Mouse (Mus musculus) NIH3T3 (cell line): ENCODE results near the gene Pacs2.

Experiments used
- DNase-seq: peaks from one replicate; pipeline ENCODE4 v3.0.0-alpha.2; 2012; ENCODE audit warnings: low read depth

Gene Pacs2

DNA sequence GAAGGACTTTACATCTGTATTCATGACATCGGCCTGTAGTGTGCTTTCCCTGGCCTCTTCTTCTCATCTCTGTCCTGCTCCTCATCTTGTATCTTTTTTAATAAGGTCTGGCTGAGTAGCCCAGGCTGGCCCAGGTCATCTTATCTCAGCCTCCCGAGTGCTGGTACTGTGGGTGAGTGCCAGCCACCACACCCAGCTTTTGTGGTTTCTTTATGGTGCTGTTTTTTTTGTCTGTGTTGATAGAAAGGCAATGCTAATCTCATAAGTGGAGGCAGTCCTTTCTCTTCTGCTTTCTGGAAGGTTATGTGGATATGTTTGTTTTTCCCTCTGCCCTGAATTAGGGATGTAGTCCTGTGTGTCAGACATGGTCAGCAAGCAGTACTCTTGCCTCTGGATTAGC, 28.2 kb downstream of the Pacs2 start:
- no peak for DNase-seq

- peak; percentile 73 for DNase-seq
Observed at GRCm38 (mm10) chr12:113044916-113045677, 30.8 kb downstream of the Pacs2 start.

DNA sequence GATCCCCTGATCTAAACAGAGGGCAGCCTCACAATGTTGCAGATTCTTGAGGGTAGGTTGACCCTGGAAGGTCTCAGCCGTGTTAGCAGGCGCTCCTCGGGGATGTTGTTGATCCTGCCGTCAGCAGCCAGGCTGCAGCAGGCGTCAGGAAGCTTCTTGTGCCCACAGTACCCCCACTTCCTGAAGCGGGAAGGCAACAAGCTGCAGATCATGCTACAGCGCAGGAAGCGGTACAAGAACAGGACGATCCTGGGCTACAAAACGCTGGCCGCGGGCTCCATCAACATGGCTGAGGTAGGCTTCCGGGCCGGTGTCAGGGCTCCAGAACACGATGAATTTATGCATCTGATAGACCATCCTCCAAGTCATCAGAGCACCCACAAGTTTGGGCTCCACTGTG, 32.6 kb downstream of the Pacs2 start:
- DNase-seq = no peak

GRCm38 (mm10) chr12:113048103-113048502, 33.8 kb downstream of the Pacs2 start:
- DNase-seq = no peak

DNA sequence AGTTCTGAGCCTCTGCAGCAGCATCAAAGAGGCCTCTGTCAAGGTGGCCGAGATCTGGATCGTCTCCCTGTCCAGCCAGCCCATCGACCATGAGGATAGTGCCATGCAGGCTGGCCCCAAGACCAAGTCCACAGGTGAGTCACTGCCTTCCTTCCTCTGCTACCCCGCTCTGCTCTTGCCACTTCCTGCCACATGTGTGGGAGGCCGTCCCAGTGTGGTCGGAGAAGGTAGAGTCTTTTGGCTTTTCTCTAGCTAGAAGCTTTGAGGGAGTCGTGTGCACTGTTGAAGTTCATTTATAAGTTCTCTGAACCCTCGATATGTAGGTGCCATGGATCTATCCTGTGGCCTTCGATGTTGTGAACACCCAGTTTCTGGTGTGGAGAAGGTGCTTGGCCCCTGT, 35.5 kb downstream of the Pacs2 start:
- no peak for DNase-seq

DNA sequence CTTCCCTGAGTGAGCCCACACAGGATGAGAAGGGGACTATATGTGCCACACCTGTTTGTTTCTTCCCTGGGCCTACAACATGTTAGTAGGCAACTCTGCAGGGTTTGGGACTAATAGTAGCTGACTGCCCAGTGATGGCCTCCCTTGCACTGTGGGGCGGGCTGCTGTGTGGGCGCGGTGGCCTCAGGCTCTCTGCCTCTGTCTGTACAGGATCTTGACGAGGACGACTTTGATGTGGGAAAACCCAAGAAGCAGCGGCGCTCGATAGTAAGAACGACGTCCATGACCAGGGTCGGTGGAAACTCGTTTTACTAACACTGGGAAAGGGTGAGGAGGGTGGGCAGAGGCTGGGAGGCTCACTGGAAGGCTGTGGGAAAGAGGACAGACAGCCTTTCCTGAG, 36.4 kb downstream of the Pacs2 start:
- no peak for DNase-seq

GRCm38 (mm10) chr12:113051628-113052403, 37.5 kb downstream of the Pacs2 start:
- no peak for DNase-seq

DNA sequence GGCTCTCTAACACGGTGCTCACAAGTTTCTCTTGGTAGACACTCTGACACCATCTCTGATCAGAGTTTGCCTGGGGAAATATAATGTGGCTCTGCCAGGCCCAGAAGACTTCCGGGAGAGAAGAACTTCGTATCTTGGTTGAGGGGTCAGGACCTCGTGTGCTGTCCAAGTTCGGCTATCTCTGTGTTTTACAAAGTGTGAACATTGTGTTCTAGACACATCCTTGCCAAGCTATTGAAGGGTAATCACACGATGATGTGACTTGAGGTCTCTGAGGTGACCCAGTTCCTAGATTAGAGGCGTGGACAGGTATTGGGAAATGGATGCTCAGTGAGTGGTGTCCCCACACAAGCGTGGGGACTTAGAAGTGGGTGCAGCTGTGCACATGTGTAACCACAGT, 41.8 kb downstream of the Pacs2 start:
- no peak for DNase-seq

DNA sequence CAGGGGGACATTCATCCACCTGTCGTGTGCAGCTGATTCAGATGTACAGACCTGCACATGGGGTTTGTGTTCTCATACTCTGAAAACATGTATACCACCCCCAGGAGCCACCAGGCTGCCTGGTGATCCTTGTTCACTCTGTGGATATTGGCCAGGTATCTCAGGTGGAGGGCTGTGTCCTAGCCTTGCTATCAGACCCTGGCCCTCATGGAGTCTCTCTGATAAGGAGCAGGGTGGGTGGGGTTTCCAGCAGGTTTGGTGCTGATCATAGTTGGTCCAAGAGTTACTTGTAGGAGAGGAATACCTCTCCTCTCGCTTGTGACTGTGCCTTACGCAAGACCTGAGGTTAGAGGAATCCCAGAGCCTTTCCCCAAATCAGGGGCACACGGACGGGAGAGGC, 45.9 kb downstream of the Pacs2 start:
- no peak for DNase-seq

GRCm38 (mm10) chr12:113061606-113062005, 47.3 kb downstream of the Pacs2 start:
- DNase-seq = no peak

GRCm38 (mm10) chr12:113062201-113062600, 47.9 kb downstream of the Pacs2 start:
- DNase-seq = no peak

GRCm38 (mm10) chr12:113063700-113064099, 49.4 kb downstream of the Pacs2 start:
- no peak for DNase-seq

DNA sequence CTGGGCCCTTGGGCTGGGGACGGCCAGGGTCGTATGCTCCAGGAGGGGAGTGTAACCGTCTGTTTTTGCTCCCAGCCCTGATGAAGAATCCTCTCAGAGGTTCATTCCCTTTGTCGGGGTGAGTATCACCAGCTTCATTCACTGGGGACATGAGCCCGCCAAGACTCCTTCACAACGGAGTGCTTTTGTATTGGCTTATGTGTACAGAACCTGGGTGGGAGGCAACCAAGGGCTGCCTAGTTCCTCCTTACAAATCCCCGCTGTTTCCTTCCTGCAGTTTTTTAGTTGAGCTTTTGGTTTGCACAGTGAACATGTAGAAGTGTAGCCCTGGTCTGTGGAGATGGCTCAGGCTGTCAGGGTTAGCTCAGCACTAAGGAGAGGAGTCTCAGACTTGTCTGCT, 53.7 kb downstream of the Pacs2 start:
- no peak for DNase-seq

DNA sequence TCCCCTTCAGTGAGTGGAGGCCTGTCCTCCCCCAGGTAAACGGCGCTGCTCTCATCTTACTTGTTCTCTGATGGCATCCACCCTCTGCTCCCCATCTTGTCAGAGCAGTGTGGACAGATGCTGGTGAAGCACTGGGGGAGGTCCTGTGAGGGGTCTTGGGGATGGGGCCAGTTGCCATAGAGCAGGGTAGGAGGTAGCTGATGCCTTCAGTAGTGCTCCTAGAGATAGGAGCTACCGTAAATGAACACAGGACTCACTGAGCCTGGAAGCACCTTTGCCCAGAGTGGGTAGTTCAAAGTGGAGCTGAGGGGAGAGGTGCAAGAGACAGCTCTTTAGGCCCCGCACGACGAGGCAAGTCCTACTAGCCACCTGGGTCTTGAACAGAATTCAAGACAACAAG, 55.1 kb downstream of the Pacs2 start:
- DNase-seq = no peak

DNA sequence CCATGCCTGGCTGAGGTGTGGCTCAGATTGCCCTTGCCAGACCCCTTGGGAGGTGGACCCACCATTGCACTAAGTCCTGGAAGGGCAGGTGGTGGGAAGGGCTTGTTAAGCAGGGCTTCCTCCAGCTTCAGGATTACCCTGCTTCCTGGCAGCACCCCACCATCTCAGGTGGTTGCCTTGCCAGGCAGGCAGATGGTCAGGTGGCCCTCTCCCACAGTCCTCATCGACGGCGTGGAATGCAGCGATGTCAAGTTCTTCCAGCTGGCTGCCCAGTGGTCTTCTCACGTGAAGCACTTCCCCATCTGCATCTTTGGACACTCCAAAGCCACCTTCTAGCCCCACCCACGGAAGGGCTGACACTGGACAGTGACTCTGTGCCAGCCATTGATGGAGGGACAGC, 57.0 kb downstream of the Pacs2 start:
- no peak for DNase-seq

DNA sequence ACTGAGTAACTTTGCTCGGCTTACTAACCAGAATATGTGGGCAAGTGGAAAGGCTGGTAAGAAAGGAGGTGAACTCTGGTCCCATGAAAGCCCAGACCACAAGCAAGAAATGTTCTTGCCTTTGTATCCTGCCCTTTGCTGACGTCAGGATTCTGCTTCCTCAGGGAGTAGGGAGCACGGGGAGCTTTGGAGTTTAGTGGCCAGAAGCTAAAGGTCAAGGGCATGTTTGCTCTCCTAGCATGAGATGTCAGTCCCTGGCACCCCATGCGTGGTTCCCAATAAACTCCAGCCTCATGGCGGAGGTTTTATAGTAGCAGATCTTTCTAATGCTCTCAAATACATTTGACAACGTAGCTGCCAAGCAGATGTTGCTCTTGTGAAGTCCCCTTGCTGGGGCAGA, 57.5 kb downstream of the Pacs2 start:
- no peak for DNase-seq

DNA sequence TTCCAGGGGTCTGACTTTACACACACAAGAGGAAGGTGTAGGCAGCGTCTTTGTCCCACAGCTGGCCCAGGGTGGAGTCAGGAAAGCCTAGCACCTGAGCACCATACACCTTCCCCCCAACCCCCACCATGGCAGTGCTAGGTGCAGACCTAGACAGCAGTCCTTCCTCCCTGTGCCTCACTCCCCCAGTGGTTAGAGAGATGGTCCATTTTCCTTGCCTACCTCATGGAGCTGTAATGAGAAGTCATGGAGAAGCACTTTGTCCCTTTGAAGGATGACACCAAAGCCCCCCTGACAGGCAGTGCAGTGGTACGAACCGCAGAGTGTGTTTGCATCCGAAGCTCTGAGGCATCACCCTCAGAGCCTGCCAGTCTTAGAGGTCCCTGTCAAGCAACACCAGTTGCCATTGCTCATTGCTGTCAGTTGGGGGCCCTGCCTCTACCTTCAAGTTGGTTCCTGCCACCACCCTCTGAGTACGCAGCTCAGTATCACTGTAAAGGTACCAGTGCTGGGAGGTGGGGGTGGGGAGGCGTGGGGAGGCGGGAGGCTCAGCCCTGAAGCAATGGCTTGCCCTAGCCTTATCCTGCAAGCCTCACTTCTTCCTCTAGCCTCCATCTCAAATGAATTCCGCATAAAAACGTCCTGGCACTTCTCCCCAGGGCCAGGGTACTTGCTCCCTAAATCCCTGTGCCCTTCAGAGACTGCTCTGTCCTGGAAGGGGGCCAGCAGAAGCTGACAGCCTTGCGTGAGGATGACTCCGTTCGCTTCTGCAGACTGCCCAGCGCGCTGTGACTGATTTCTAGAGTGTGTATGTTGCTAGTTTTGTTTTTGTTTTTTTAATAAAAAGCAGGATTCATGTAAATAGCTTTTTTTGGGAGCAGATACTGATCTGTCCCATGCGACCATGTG, 59.4 kb downstream of the Pacs2 start:
- peak; percentile 20 for DNase-seq

DNA sequence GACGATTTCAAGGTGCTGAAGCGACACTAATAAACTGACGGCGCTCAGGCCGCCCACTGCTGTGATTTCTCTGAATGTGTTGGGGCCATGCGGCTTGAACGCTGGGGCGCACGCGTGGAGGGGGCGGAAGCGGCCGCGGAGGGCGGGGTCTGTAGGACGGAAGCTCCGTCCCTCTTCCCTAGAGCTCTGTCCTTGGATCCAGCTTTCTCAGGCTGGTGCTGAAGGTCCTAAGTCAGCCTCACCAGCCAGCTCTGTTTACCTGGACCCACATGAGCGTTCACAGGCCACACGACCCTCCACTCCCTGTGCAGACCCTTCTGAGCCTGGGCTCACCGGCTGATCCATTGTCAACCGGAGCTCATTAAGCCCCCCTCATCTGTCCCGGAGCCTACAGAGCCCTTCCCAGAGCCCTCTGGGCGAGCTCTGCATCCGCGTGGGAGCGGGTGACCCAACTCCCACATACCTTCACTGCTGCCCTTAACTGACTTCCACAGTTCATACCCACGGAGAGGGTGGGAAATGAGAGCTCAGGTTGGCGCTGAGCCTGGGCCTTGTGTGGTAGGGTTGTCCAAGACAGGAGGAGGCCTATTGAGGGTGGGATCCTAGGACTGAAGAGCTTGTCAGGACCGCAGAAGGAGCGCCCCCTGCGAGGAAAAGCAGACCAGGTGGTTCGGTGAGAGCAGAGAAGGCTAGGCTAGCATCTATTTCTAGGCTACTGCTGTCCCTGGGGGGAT, 60.2 kb downstream of the Pacs2 start, which contains the start of gene Tex22:
Gene Tex22, plus strand, starts transcription at position 174 of the 734 bp plus-strand sequence.
- peak; percentile 71 for DNase-seq

DNA sequence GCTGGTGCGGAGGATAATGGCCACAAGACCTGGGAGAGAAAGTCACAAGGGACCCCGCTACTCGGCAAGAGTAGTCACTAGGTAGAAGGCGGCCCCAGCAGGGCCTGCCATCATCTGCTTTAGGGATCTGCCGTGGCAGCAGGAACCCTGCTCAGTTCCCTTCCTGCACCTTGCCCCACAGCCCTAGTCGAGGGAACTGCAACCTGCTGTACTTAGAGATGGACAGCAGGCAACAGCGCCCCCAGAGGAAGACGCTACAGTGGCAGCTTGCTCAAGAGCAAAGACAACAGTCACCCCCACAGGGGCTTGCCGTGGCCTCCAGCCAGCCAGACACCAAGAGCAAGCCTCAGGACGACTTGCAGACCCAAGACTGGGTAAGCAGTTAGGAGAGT, 60.8 kb downstream of the Pacs2 start:
- peak; percentile 86 for DNase-seq

- no peak for DNase-seq
Observed at GRCm38 (mm10) chr12:113075486-113075885, 61.2 kb downstream of the Pacs2 start.

DNA sequence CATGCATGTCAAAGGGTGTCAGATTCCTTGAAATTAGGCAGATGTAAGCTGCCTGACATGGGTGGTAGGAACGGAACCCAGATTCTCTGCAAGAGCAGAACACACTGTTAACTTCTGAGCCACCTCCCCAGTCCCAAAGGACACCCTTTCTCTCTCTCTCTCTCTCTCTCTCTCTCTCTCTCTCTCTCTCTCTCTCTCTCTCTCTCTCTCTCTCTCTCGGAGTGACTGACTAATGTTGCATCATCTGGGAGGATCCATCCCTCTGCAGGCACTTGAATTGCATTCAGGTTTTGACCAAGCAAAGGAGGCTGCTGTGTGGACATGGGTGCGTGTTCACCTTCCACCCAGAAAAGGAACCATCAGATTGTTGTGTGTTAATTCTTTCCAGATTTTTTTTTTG, 73.0 kb downstream of the Pacs2 start:
- no peak for DNase-seq

GRCm38 (mm10) chr12:113088026-113088425, 73.7 kb downstream of the Pacs2 start:
- DNase-seq = no peak
